Mouse (Mus musculus) erythroblast, embryonic 14.5 days (primary cell): ENCODE results near the gene Garnl3.

Experiments used
- GATA1 ChIP-seq: IDR thresholded peaks from 2 replicates; pipeline ENCODE4 v1.6.1; 2012; ENCODE audit warnings: low read length, inconsistent platforms, mixed read lengths
- TAL1 ChIP-seq: IDR thresholded peaks from 3 replicates; pipeline ENCODE4 v1.6.1; 2012; ENCODE audit warnings: low read length, inconsistent platforms, mixed read lengths

GRCm38 (mm10) chr2:33032391-33033062 is 98.9 kb downstream of the Garnl3 start:
- TF ChIP-seq GATA1 (no peak), TAL1 (no peak)
